Mouse (Mus musculus) kidney, adult 2 months (tissue): ENCODE measurements around the gene Ltb.
"Not testable (repeated sequence)": the region's sequence is repeated elsewhere in the genome, so short reads cannot be mapped to it uniquely, and the experiment has no call there.

Source experiments
- CTCF ChIP-seq: fragments of 200-500 bp; conservative IDR thresholded peaks from 2 replicates; pipeline ENCODE4 v1.5.1; 2011; ENCODE audit warnings: low read depth, mild to moderate bottlenecking, control low read depth, low read length, moderate library complexity, mixed read lengths; ENCODE audit not compliant: insufficient read depth, insufficient read length
- POLR2A ChIP-seq: fragments of 200-500 bp; IDR thresholded peaks from one replicate; pipeline ENCODE4 v1.6.1; 2011; ENCODE audit warnings: low read depth, low read length, control low read depth

GRCm38 (mm10) chr17:35234090-35234489 lies 39.9 kb downstream of the Ltb start:
- not testable (repeated sequence) for TF ChIP-seq CTCF, POLR2A
